Mouse (Mus musculus) ES-Bruce4 (cell line): ENCODE measurements around the gene Tial1.

Experiments
- CTCF ChIP-seq: IDR thresholded peaks from one replicate; pipeline ENCODE4 v1.8.1; 2011; ENCODE audit warnings: low read depth, low read length
- POLR2A ChIP-seq: IDR thresholded peaks from one replicate; pipeline ENCODE4 v1.8.1; 2011; ENCODE audit warnings: low read length; ENCODE audit not compliant: insufficient read depth

DNA sequence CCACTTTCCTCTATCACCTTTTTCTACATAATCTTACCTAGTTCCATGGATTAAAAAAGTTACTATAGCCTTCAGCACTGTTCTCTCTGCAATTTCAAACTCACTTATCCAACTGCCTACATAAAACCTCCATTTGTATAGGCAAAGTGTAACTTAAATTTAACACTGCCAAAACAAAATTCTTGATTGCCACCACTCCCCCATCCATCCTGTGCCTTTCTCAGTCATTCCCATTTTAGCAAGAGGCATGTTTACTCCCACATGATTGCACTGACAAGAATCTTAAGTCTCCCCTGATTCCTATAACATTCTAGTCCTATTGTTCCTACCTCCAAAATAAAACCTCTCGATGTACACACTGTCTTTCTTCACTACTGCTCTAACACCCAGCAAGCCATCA, 8.8 kb downstream of the Tial1 start:
- TF ChIP-seq POLR2A (no peak), CTCF (no peak)
